Mouse (Mus musculus) adrenal gland, adult 2 months (tissue): ENCODE results near the gene Zfp874b. TPM values are rescaled to one million over a fixed set of nuclear protein-coding genes. Genes with fewer than 3 reads are reported as not detected.
"Not testable (repeated sequence)": the region's sequence is repeated elsewhere in the genome, so short reads cannot be mapped to it uniquely, and the experiment has no call there.

ENCODE experiments used
- DNase-seq: peaks from one replicate; pipeline ENCODE4 v3.0.0; 2021
- long read RNA-seq: library from polyadenylated mRNA; stranded (forward); transcript quantifications from one replicate; pipeline ENCODE4 v2.0.0, GENCODE M21; 2021
- polyA plus RNA-seq: library from polyadenylated mRNA; depleted of rRNA; stranded (reverse); fragments of >200 nt; gene quantifications from 2 replicates; pipeline ENCODE4 v1.2.3, GENCODE M21; 2012; rRNA removed
- total RNA-seq, 2 experiments: library from RNA; stranded (reverse); gene quantifications; 2 replicates each; pipeline ENCODE4 v1.2.3; 2021

Zfp874b gene
- total RNA-seq (10 to 100 TPM; 16.1 to 17.3 TPM), polyA plus RNA-seq (0.28 and 0.95 TPM in 2 replicates)
- long read RNA-seq, result 0 reads

DNA sequence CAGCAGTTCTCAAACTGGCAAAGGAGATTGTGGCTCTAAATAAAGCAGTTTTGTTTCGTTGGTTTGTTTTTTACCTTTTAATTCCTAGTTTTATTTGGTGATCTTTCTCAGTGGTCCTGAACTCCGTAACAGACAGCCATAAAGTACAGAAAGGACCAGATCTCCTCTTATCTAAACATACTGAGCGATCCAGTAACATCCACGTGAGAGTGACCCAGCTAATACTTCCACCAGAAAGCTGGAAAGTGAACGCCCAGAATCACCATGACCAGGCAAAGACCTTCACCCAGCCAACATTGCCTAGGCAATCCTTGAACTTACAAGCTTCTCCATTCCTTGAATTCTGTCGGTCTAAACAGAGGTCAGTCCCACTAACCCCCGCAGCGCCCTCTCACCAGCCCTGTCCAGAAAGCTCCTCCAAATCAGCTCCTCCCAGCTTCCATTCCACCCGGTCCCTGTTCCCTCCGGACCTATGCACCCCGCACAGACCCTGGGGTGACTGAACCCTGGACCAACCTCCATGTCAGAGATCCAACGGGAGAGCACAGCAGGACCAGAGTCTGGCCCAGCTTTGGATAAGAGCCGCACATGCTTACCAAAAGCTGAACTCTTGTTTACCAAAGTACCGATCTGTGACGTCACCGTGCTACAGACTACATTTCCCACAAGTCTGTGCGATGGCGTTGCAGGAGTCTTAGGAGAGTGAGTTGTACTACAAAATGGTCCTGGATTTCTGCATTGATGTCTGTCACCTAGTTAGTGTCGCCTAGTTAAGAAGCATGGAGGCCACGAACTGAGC lies at the start of gene Zfp874b:
Gene Zfp874b (minus strand): TSS at position 634 of the 799 bp plus-strand sequence.
- DNase-seq, result peak; percentile 91

DNA sequence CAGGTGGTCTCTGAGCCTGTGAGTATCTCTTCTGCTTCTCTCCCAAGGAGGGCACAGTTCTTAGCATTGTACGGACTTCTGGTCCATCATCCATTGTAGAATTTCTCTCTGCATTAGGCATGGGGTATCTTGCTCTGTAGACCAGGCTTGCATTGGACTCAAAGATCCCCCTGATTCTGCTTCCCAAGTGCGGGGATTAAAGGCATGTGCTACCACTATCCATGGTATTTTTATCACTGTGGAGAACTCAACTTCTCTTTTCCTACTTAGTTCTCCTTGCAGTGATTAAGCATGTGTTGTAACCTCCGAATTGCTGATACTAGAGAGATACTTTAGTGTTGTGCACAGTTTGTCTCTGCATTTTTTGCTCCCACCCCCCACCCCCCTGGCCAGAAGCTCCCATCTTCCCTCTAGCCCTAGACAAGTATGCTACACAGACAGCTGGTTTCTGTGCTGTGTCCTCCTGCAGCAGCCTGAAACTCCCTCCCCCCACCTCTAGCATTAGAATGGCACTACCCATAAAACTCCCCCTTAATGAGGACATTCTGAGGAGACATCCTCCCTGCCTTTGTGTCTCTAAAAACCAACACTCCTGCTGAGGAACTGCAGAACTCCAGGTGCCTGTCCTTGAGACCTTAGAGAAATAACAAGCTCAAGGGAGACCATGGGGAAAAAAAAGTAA lies 43.1 kb upstream of the Zfp874b start:
- DNase-seq, result no peak

DNA sequence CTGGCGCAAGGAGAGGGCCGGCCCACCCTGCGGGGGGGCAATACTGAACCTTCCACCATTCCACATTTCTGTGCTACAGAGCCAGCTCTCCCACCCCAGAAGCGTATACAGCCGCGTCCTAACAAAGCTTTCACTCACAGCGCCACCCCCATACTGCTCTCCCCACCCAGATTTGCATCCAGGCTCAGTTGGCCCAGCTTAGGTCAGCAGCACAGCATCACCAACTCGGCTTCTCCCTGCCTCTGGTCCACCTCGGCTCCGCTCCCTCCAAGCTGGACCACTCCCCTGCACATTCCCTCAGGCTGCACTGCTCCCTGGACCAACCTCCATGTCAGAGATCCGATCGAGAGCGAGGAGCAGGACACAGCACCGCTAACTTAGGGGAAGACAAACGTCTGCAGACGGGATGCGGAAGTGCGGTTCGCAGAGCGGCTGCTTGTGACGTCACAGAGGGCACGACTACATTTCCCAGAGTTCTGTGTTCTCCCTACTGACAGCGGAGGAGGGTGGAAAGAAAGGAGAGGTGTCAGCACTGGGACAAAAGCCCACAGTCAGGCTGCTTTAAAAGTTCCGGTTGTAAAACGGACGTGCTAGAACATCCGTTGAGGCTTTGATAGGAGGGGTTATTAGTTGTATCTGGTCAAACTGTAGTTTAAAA lies 41.8 kb upstream of the Zfp874b start, which contains the start of the genes Gm26965 and Zfp87:
Gene Gm26965 (minus strand): TSS at position 399 of the 658 bp plus-strand sequence.
Gene Zfp87 (minus strand): TSS at position 425 of the 658 bp plus-strand sequence.
- peak; percentile 94 for DNase-seq

DNA sequence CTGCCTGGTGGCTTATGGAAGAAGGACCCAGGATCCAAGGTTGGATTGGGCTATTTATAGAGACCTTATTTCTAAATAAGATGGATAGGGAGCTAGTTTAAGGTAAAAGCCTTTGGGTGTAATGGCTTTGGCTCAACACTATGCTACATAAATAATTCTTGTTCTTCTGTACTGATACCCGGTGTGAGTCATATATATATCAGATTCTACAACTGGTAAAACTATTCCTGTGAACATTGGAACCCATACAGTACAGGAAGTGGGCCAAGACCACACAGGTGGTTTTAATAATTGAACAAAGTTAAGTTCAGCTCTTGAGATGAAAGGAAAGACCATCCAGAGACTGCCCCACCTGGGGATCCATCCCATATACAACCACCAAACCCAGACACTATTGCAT lies 16.9 kb upstream of the Zfp874b start:
- no peak for DNase-seq

DNA sequence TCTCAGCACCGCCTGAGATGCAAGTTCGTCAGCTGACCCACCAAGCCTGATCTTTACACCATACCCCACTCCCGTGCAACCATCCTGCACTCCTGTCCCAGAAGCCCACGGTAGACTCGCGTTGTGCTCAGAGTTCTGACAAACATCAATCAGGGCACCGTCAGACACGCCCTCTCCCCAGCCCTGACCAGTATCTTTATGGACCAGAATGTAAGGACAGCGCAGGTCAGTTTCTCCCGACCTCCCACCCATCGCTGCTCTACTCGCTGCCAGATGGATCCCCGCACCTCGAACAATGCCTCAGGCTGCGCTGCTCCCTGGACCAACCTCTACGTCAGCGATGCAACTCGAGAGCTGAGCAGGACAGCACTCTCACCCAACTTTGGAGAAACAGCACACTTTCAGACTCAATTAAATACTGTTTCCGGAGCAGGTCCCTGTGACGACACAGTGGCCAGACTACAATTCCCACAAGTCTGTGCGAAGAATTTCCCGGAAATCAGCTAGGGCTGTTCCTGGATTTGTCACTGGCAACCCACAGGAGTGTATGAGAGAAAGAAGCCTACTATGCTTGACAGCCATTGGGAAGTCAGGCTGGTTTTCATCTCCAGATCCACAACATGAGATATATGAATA lies 16.1 kb upstream of the Zfp874b start, which contains the start of gene Zfp58:
Gene Zfp58 (minus strand): TSS at position 472 of the 636 bp plus-strand sequence.
- peak; percentile 91 for DNase-seq

DNA sequence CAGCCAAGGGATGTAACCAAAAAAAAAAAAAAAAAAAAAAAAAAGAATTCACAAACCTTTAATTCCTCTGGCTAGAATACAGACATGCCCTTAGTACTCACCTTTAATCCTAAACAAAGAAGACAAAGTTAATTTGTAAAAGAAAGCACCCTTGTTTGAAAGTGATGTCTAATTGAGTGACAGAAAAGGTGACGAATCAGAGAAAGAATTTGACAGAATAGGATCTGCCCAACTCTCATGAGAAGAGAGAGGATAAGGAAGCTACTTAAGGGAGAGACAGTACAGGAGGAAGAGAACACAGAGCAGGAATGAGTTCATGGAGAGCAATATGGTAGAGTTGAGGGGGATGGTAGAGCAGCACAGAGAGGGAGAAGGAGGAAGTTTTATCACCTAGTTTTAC lies 11.6 kb upstream of the Zfp874b start:
- no peak for DNase-seq

DNA sequence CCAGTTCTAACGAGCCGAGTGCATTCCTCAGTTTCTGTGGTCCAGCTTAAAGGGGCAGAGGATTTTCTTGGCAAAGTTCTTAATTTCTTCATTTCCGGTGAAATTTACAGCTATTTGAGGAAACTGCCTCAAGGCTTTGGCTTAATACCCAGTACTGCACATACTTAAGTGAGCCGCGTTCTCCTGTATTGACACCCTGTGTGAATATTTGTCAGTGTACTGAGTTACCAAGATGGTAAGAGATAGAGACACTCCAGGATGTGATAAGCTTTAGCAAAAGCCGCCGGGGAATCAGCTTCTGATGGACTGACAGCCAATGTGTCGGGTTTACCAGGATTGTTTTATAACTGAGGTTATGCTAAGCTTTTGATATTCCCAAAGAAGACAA lies 360 bp upstream of the Zfp874b start:
- DNase-seq, result no peak

DNA sequence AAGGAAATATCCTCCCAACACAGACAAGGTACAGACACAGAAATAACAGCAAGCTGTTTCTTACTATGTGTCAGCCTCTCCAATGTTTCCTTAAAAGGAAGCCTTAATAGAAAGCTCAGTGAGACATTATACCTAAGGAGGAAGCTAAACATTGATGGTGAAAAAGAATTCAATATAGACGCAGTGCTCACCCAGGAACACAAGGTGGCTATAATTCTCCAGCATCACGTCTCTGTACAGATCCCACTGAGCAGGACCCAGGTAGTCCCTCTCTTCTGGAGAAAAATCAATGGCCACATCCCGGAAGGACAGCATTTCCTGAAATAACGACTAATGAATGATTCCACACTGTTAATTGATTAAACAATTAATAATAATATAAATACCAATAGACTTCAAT lies 2.5 kb downstream of the Zfp874b start:
- no peak for DNase-seq

DNA sequence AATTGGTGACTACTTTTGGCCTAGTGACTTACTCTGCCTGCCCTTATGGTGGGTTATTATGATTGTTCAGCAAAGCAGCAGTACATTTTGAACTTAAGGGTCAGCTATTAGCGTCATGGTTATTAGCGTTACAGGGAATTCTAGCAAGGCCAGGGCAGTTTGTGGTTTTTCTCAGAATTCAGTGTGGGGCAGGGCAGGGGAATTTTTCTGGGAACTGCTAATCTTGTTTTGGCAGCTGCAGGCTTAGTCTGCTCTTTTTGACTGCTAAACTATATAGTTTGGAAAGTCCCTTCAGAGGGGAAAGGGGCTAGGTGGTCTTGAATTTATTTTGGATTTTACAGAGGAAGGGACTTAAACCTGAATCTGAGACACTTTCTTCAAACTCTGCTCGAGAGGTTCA lies 14.8 kb downstream of the Zfp874b start:
- no peak for DNase-seq

DNA sequence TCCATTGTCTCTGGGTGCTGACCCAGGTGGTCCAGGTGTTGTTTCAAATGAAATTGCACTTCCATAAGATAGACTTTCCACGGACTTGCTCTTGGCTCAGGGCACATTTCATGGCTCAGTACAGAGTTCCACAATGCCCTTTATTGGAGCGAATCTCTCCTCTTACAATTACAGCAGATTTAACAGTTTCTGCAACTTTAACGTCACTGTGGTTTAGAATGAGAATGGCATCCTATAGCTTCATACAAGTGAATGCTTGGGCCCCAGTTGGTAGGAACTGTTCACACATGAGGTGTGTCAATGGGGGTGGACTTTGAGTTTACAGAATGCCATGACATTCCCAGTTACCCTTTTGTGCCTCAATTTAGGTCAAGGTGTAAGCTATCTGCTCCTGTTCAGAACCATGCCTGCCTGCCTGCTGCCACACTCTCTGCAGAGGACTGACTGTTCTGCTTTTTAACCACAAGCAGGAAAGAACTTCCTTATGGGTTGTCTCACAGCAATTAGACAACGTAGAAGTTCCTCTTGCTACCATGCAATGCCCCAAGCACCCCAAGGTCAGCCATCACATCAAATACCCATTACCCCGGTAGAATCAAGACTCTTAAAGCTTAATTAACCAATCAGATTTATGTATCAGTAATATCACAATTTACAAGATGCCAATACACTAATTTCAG lies 20.4 kb downstream of the Zfp874b start:
- not testable (repeated sequence) for DNase-seq

DNA sequence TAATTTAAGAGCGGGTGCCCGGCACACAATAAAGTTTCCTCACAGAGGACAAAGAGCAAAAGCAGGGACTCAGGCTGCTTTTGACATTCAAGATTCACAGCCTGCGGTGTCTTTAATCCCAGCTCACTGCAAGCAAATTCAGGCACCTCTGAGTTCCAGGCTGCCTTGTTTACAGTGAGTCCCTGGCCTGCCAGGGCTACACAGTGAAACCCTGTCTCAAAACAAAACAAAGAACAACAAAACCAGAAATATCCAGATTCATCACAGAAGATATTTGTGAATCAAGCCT lies 32.1 kb downstream of the Zfp874b start:
- DNase-seq, result no peak

DNA sequence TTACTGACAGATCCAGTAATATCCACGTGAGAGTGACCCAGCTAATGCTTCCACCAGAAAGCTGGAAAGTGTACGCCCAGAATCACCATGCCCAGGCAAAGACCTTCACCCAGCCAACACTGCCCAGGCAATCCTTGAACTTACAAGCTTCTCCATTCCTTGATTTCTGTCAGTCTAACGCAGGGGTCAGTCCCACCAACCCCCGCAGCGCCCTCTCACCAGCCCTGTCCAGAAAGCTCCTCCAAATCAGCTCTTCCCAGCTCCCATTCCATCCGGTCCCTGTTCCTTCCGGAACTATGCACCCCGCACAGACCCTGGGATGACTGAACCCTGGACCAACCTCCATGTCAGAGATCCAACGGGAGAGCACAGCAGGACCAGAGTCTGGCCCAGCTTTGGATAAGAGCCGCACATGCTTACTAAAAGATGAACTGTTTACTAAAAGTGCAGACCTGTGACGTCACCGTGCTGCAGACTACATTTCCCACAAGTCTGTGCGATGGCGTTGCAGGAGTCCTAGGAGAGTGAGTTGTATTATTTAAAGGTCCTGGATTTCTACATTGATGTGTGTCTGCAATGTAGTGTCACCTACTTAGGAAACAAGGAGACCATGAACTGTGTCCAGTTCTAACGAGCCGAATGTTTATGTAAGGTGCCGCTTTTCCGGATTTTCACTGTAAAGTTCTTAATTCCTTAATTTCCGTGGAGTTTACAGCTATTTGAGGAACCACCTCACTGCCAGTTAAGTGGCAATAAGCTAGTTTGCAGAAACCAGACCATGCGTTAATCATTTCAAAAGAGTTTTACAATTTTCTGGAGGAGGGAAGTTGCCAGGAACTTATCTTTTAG lies 32.7 kb downstream of the Zfp874b start, which contains the start of gene Zfp874a:
Gene Zfp874a (minus strand): TSS at position 453 of the 849 bp plus-strand sequence.
- DNase-seq, result peak; percentile 93

DNA sequence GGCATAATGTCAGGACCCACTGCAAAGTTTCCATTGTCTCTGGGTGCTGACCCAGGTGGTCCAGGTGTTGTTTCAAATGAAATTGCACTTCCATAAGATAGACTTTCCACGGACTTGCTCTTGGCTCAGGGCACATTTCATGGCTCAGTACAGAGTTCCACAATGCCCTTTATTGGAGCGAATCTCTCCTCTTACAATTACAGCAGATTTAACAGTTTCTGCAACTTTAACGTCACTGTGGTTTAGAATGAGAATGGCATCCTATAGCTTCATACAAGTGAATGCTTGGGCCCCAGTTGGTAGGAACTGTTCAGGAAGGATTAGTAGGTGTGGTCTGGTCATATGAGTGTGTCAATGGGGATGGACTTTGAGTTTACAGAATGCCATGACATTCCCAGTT lies 47.0 kb downstream of the Zfp874b start:
- DNase-seq, result not testable (repeated sequence)

DNA sequence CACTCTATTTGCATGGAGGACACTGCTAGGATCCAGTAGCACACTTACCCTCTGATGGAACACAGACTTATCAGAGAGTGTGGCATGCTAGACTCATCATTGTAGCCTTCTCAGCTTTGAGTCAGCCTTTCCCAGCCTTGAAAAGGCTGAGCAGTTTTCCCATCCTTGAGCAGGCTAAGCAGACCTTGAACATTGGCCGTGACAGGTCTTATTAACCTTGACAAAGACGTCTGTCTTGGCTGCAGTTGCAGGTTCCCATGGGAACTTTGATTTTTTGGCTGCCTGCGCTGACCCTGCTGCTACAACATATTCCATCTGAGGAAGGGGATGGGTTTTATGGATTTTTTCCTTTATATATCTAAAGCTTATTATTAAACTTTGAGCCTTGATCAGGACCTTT lies 55.9 kb downstream of the Zfp874b start:
- peak; percentile 85 for DNase-seq

DNA sequence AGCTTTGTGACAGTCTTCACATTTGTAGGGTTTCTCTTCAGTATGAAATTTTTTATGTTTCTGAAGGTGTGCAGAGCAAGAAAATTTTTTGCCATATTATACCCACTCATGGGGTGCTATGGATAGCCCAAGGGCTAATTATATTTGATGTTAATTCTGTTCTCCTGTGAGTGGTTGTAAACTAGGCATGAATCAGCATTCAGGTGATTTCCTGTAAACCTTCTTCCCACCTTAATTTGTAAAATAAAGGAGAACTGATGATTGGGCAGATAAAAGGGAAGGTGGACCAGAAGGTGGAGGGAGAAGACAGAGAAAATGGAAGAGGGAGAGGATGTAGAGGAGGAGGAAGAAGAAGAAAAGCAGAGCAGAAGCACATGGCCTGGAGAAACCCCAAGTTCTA lies 58.4 kb downstream of the Zfp874b start:
- not testable (repeated sequence) for DNase-seq

DNA sequence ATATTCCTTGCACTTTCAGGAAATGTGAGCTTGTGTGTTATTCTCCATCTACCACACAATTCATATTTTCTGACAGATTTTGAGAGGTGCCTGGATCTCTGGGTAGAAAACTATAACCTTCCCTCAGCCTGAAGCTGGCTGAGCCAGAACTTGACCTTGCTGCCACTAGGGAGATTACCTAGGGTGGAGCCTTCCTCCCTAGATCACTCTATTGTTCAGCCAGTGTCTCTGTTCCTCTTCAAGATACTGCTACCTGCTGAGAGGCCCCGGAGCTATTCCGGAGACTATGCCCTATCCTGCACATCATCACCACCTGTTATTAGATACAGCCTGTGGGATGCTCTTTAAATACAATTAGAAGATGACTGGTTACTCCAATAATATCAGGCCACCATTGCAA lies 61.5 kb downstream of the Zfp874b start:
- DNase-seq, result not testable (repeated sequence)
